Mouse (Mus musculus): ENCODE results near the gene Agpat2.

Gene Agpat2

GRCm38 (mm10) chr2:26625419-26625818 is 21.2 kb upstream of the Agpat2 start:
- DNase-seq (ENCODE audit: low spot score), result no peak

- DNase-seq (ENCODE audit: low spot score), result no peak
Measured at GRCm38 (mm10) chr2:26622984-26623383, 18.8 kb upstream of the Agpat2 start.

- DNase-seq (ENCODE audit: low spot score), result no peak
Measured at GRCm38 (mm10) chr2:26621246-26621645, 17.0 kb upstream of the Agpat2 start.

- DNase-seq (ENCODE audit: low spot score), result no peak
Measured at GRCm38 (mm10) chr2:26617928-26618327, 13.7 kb upstream of the Agpat2 start.

DNA sequence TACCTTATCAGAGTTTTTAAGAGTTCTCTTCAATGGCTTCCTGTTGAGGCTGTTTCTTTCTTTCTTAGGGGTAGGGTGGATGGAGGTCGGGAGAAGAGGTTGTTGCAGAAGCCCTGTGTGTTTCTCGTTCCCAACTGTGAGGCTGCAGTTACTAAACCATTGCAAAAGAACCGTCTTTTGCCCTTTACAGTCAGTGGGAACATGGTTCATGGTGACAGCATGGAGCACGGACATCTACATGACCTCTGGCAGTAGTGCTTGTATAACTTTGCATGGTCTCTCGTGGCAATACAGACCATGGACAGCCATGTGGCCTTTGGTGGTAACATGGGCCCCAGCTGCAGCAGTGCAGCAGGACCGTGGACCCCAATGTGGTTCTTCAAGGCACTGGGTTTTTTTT is 13.1 kb upstream of the Agpat2 start:
- DNase-seq (ENCODE audit: low spot score), result no peak

DNA sequence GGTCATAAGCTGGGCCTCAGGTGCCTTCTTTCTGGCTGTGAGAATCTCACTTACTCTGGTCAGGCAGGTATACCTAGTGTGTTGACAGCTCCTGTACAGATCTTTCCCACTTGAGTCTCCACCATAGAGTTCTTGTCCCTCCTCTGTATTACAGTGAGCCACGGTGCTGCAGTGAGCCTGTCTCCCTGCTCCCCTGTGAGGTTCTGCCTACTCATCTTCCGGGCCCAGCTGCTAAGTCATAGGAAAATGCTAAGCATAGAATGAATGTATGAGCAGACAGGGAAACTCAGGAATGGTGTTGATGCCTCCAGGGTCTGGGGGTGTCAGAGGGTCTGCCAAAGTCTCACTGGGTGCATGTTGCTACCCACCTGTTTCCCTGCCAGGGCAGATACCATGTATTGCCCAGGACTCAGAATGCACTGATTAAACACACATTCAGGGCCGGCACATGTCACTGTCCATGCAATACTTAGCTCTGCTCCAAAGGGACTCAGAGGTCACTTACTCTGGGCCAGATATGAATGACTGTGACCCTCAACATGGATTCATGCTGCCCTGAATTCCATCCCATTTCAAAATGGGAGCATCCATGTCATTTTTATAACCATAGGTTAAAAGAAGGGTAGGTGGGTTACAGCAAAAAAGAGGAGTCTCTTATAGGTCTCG is 11.4 kb upstream of the Agpat2 start:
- DNase-seq (ENCODE audit: low spot score), result no peak

- DNase-seq (ENCODE audit: low spot score), result no peak
Measured at GRCm38 (mm10) chr2:26614903-26615302, 10.7 kb upstream of the Agpat2 start.

GRCm38 (mm10) chr2:26611896-26612295 is 7.7 kb upstream of the Agpat2 start:
- no peak for DNase-seq (ENCODE audit: low spot score)

- no peak for DNase-seq (ENCODE audit: low spot score)
Measured at GRCm38 (mm10) chr2:26611054-26611453, 6.8 kb upstream of the Agpat2 start.

DNA sequence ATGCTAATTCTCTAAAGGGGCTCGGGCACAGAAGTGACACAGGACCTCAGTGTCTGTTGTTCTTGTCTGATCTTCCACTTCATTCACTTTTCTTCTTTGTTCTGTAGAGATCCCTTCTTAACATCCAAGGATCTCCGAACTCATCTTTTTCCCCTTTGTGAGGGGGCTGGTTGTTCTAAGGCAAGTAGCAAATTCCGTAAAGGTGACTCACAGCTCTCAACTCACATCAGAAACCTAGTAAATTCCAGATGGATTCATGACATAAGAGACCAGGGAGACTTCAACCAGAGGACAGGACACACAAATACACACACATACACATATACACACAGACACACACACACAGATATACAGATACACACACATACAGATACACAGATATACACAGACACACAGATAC is 6.3 kb upstream of the Agpat2 start:
- DNase-seq (ENCODE audit: low spot score), result no peak

- DNase-seq (ENCODE audit: low spot score), result no peak
Measured at GRCm38 (mm10) chr2:26609261-26609661, 5.0 kb upstream of the Agpat2 start.

- DNase-seq (ENCODE audit: low spot score), result no peak
Measured at GRCm38 (mm10) chr2:26608781-26609180, 4.6 kb upstream of the Agpat2 start.

DNA sequence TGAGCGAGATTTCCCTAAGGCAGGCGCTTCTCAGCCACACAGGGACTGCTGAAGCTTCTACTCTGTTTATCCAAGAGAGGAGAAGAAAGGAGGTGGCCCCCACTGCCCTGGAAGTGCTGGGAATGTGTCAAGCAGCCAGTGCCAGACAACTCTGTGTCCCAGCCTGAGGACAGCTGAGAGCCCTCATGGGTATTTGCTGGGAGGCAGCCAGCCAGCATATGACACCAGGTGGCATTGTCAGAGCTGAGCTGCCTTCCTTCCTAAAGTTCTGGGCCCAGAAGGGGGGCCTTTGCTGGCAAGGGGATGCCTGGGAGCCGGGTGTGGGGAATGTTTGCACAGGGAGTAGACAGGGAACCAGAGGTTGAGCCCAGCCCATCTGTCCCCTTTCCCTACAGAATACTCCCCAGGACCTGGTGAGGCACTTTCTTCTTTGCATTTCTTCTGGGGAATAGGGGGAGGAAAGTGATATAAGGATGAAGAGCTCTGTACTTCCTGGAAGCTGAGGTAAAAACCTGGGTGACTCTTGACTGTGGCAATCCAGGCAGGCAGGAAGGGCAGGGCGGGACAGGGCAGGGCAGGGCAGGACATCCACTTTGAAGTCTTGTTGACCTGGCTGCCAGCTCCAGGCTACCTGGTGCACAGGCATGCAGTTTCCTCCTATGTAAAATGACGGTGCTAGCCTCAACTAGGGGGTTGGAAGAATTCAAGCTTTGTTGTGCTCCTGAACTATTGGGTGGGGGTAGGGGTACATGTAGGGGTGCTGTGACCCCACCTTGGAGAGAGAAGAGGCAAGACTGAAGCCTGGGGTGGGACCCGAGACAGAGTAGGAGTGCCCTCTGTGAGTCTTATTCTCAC is 3.1 kb upstream of the Agpat2 start:
- no peak for DNase-seq (ENCODE audit: low spot score)

DNA sequence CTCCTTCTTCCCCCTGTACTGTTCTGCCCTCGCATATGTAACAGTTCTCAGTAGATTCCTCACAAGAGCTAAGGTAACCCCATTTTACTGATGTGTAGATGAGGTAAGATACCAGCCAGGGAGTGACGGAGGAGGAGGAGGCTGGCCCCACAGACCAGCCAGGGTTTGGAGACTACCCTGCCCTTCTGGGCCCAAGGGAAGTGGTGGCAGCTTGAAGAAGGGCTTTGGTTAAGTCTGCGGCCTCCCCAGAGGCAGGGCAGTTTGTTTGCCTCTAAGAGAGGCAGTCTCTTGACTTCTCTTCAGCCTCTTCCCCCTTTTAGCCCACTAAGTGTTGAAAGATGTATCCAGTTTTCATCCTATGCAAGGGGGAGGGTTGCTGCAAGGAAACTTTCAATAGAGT is 2.4 kb upstream of the Agpat2 start:
- no peak for DNase-seq (ENCODE audit: low spot score)

DNA sequence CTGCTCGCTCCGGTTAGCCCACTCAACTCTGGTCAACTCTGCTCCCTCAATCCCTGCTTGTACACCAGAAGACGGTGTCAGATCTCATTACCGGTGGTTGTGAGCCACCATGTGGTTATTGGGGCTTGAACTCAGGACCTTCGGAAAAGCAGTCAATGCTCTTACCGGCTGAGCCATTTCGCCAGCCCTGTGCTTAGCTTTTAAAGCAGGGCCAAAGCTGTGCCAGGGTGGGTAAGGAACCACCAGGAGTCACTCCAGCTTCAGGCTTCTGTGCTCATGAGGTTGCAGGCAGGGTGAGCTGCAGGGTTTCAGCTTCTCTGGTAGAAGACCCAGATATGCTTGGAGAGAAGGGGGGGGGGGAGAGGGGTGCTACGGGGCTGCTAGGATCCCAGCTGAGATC is 1.1 kb upstream of the Agpat2 start:
- DNase-seq (ENCODE audit: low spot score), result no peak

GRCm38 (mm10) chr2:26603159-26603558 is 1.1 kb downstream of the Agpat2 start:
- no peak for DNase-seq (ENCODE audit: low spot score)

- no peak for DNase-seq (ENCODE audit: low spot score)
Measured at GRCm38 (mm10) chr2:26602631-26603030, 1.6 kb downstream of the Agpat2 start.

- DNase-seq (ENCODE audit: low spot score), result no peak
Measured at GRCm38 (mm10) chr2:26601595-26601994, 2.6 kb downstream of the Agpat2 start.

- no peak for DNase-seq (ENCODE audit: low spot score)
Measured at GRCm38 (mm10) chr2:26600664-26601063, 3.6 kb downstream of the Agpat2 start.

DNA sequence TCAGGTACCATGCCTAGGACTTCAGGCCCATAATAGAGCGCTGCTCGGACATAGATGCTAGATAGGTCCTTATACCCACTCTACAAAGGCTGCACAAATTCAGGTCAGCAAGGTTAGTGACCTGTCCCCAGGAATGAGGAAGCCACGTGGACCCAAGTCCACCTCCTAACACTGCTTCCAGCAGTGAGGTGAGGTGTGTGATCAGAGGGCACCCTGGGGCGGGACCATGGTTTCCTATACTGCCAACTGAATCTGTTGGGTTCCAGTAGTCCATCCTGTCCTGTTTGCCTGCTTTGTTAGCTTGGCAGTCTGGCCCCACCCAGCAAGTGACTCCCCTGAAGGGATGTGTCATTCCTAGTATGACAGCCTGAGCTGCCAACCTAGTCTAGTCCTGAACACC is 4.3 kb downstream of the Agpat2 start:
- no peak for DNase-seq (ENCODE audit: low spot score)

DNA sequence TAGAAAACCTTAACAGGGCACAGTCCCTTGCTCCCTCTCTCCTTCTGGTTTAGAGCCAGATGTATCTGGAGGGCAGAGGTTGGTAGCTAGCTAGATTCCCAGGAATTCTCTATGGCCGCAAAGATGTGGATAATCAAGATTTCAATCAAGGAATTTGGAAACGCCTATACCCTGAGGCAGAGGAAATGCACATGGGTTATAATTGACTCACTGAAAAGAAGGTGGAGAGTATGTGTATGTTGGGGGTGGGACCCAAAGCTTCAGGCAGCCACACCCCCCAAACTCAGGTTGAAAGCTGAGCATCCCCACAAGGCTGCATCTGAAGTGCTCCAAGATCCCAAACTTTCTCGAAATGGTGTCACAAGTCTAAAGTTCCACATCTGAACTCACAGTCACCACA is 5.8 kb downstream of the Agpat2 start:
- no peak for DNase-seq (ENCODE audit: low spot score)

DNA sequence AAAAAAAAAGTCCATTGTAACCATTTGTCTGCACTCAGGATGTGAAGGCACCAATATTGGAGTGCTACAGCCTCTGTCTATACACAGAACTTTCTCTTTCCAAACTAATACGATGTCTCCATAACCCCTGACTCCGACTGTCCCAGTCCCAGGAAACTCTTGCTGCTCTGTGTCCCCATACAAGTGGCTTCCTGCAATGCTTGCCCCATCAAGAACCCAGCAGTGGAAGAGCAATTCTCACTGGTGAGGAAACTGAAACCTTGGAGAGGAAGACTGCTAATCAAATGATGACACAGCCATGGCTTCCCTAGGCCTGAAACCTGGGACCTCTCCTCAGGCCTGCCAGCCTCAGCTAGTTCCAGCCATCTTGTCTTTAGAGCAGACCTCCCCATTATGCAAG is 6.4 kb downstream of the Agpat2 start:
- DNase-seq (ENCODE audit: low spot score), result no peak

DNA sequence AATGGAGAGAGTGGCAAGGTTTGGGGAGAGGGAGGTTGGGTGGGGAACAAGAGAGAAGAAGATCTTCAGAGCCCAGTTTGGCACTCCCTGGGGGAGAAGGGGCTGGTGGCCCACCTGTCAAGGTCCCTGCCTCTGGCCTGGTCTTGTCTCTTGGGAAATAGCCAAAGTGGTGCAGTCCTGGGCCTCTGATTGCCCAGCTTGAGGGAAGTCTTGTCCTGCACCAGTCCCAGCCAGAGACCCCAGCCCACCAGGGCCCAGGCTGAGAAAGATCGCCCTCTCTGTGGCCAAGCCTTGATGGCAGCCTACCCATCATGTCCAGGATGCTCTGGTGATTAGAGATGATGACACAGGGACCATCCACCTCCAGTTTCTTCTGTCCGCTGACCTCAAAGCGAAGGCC is 7.3 kb downstream of the Agpat2 start:
- no peak for DNase-seq (ENCODE audit: low spot score)
